Mouse (Mus musculus) lung, embryonic 14.5 days (tissue): Measurements from ENCODE around the gene Inpp4b. TPM values are rescaled to one million over a fixed set of nuclear protein-coding genes. Genes with fewer than 3 reads are reported as not detected.

Experiments
- ATAC-seq: fragments of 200-750 bp; cut with Nextera tagmentation; 2 replicates; pipeline ENCODE4 v1.8.0; 2017; ENCODE audit warnings: mild to moderate bottlenecking, moderate TSS enrichment, moderate library complexity; ENCODE audit not compliant: insufficient read depth
- DNase-seq: peaks from one replicate; pipeline ENCODE4 v3.0.0-alpha.2; 2015
- H3K27ac ChIP-seq: fragments of 300-500 bp; sonication (generic); 2 replicates; pipeline ENCODE4 v1.5.1; 2014; ENCODE audit warnings: low read depth, mild to moderate bottlenecking, moderate library complexity
- H3K27me3 ChIP-seq: fragments of 300-500 bp; sonication (generic); 2 replicates; pipeline ENCODE4 v1.6.1; 2014; ENCODE audit warnings: low read length, control low read depth; ENCODE audit not compliant: insufficient read depth
- H3K36me3 ChIP-seq: fragments of 300-500 bp; sonication (generic); 2 replicates; pipeline ENCODE4 v1.6.1; 2014; ENCODE audit warnings: control low read depth; ENCODE audit not compliant: insufficient read depth
- H3K4me1 ChIP-seq: fragments of 300-500 bp; sonication (generic); 2 replicates; pipeline ENCODE4 v1.6.1; 2014; ENCODE audit warnings: antibody characterized with exemption, control low read depth; ENCODE audit not compliant: insufficient read depth
- H3K4me2 ChIP-seq: fragments of 300-500 bp; sonication (generic); 2 replicates; pipeline ENCODE4 v1.6.1; 2014; ENCODE audit warnings: mild to moderate bottlenecking
- H3K4me3 ChIP-seq: fragments of 300-500 bp; sonication (generic); 2 replicates; pipeline ENCODE4 v1.5.1; 2014; ENCODE audit warnings: low read depth, low read length
- H3K9ac ChIP-seq: fragments of 300-500 bp; sonication (generic); 2 replicates; pipeline ENCODE4 v1.6.1; 2014
- H3K9me3 ChIP-seq: fragments of 300-500 bp; sonication (generic); 2 replicates; pipeline ENCODE4 v1.6.1; 2016; ENCODE audit warnings: low read depth, low read length, control low read depth
- CTCF ChIP-seq: IDR thresholded peaks from 2 replicates; pipeline ENCODE4 v1.5.1; 2016; ENCODE audit warnings: antibody characterized with exemption, low read depth
- WGBS: fragments of 180-500 bp; shearing (Covaris S2); extraction: QIAGEN DNeasy Blood & Tissue Kit; methylation state at CpG from one replicate; pipeline ENCODE4 v1.1.7; 2014; 5-methylcytosine and 5-hydroxymethylcytosine counted together
- polyA plus RNA-seq: library from polyadenylated mRNA; unstranded; fragments of >200 nt; fragmentation: Nextera tagmentation; extraction: Ambion mirVana; gene quantifications from 2 replicates; pipeline ENCODE4 v1.2.1, GENCODE M21; 2014

Gene Inpp4b
- polyA plus RNA-seq, 1 experiment from 2014 or later: 7.4 TPM

- no peak overlapping the region for H3K4me3 ChIP-seq
- no peaks in the 10 kb centered on the region for H3K9me3 ChIP-seq
- H3K36me3 ChIP-seq: no peaks in the 10 kb centered on the region
- H3K27me3 ChIP-seq: no peaks in the 10 kb centered on the region
- 4% methylated on average over 3 of the region's 3 CpGs for WGBS
- peak; percentile 43; the same call in 1 of the 2 replicates for TF ChIP-seq CTCF
- no peak overlapping the region for H3K4me2 ChIP-seq
- no peak overlapping the region for H3K27ac ChIP-seq
- no peak overlapping the region for H3K9ac ChIP-seq
- H3K4me1 ChIP-seq: no peaks in the 10 kb centered on the region
- peak; percentile 63; the same call in 1 of the 2 replicates for ATAC-seq
- DNase-seq: peak; percentile 60
Measured at GRCm38 (mm10) chr8:81812051-81812751, 469.8 kb downstream of the Inpp4b start.

DNA sequence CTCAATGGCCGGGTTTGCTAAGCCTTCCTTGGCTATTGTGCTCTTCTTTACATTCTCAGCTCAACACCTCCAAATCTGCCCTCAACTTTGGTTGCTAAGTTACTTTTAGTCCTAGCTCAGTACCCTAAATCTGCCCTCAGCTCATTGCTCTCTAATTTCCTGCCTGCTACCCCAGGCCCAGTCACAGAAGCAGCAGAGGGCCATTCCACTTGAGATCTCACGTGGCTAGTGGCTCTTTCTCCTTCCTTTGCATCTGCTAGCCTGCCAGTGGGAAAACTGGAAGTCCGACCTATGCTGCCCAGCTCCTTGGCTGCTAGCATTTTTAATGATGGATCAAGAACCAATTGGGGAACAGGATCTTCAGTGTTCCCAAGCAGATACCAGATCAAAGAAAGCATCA, 472.4 kb downstream of the Inpp4b start:
- no peak overlapping the region for H3K4me2 ChIP-seq
- 51% methylated on average over 3 of the region's 3 CpGs for WGBS
- no peaks in the 10 kb centered on the region for H3K9me3 ChIP-seq
- H3K4me3 ChIP-seq: no peak overlapping the region
- no peaks in the 10 kb centered on the region for H3K4me1 ChIP-seq
- H3K27ac ChIP-seq: no peak overlapping the region
- no peaks in the 10 kb centered on the region for H3K27me3 ChIP-seq
- ATAC-seq: no peak
- H3K9ac ChIP-seq: no peak overlapping the region
- DNase-seq: no peak
- no peak for TF ChIP-seq CTCF
- H3K36me3 ChIP-seq: no peaks in the 10 kb centered on the region

- H3K27me3 ChIP-seq: no peaks in the 10 kb centered on the region
- ATAC-seq (no peak), DNase-seq (no peak)
- H3K36me3 ChIP-seq: no peaks in the 10 kb centered on the region
- WGBS: 71% methylated on average over 4 of the region's 4 CpGs
- no peak overlapping the region for H3K4me3 ChIP-seq
- no peak for TF ChIP-seq CTCF
- H3K4me2 ChIP-seq: no peak overlapping the region
- no peak overlapping the region for H3K27ac ChIP-seq
- H3K9ac ChIP-seq: no peak overlapping the region
- H3K4me1 ChIP-seq: no peaks in the 10 kb centered on the region
- no peaks in the 10 kb centered on the region for H3K9me3 ChIP-seq
Measured at GRCm38 (mm10) chr8:81815551-81815950, 473.2 kb downstream of the Inpp4b start.

DNA sequence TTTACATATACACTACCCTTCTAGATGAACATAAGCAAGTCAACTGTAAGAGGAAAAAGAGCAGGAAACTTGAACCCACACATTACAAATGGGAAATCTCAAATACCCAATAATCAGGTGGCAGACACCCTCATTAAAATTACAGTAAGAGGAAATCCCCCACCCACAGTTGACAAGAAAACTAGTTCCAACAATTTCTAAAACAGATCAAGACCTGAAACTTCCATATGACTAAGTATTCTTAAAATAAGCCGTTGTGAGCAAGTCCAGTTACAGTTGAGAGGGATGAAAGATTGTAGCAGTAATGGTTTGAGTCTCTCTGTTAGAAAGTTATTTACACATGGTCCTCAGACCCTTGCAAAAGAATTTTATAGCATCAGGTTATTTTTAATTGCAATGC, 480.8 kb downstream of the Inpp4b start:
- ATAC-seq (no peak), DNase-seq (no peak)
- Histone ChIP-seq H3K9ac (no peak overlapping the region), H3K9me3 (no peaks in the 10 kb centered on the region), H3K4me1 (no peaks in the 10 kb centered on the region), H3K36me3 (no peaks in the 10 kb centered on the region), H3K4me3 (no peak overlapping the region), H3K4me2 (no peak overlapping the region), H3K27me3 (no peaks in the 10 kb centered on the region), H3K27ac (no peak overlapping the region)
- 71% methylated on average over 1 of the region's 1 CpGs for WGBS
- no peak for TF ChIP-seq CTCF

GRCm38 (mm10) chr8:81824975-81825374, 482.6 kb downstream of the Inpp4b start:
- Histone ChIP-seq H3K4me1 (no peaks in the 10 kb centered on the region), H3K9ac (no peak overlapping the region), H3K27ac (no peak overlapping the region), H3K36me3 (no peaks in the 10 kb centered on the region), H3K4me3 (no peak overlapping the region), H3K9me3 (no peaks in the 10 kb centered on the region), H3K27me3 (no peaks in the 10 kb centered on the region), H3K4me2 (no peak overlapping the region)
- TF ChIP-seq CTCF: no peak
- ATAC-seq (no peak), DNase-seq (no peak)
- 34% methylated on average over 2 of the region's 2 CpGs for WGBS

DNA sequence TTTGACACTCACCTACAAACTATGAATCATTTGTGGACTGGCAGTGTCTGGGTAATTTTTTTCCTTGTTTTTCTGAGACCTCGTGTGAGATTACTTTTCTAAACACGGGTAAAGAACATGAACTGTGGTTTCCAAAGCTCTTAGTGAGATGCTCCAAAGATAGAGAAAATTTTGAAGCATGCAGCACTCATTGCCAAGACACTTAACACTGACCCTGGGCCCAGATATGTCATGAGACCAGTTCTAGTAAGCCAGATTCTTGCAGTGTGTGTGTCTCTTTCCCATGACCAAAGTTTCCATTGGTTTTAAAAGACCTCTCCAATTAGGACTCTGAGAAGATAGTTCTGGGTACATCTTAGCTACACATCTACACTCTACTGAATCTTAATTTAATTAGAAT, 484.1 kb downstream of the Inpp4b start:
- Histone ChIP-seq H3K27me3 (no peaks in the 10 kb centered on the region), H3K9ac (no peak overlapping the region), H3K36me3 (no peaks in the 10 kb centered on the region), H3K4me2 (no peak overlapping the region), H3K27ac (no peak overlapping the region), H3K9me3 (no peaks in the 10 kb centered on the region), H3K4me3 (no peak overlapping the region), H3K4me1 (no peaks in the 10 kb centered on the region)
- TF ChIP-seq CTCF: no peak
- 66% methylated on average over 2 of the region's 2 CpGs for WGBS
- ATAC-seq (no peak), DNase-seq (no peak)

DNA sequence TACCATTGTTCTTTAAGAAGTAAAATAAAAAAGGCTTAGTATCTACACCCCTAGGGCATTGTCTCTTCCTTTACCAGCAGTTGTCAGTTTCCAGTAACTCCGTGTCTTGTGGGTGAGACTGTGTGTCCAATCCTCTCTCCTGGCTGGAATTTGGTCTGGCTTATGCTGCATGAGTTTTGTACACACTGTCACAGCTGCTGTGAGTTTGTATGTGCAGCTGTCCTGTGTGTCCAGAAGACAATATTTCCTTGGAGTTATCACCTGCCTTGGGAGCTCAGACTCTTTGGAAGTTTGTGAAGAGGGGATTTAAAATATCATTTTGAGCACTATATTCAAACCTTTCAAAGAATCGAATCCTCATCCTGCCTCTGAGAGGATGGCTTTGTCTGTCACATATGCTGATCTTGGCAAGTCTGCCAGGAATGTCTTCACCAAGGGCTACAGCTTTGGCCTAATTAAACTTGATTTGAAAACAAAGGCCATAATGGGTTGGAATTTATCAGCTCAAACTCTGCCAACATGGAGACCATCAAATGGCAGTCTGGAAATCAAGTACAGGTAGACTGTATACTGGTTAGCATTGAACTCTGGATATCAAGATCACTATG, 485.1 kb downstream of the Inpp4b start:
- H3K27me3 ChIP-seq: no peaks in the 10 kb centered on the region
- no peak overlapping the region for H3K4me3 ChIP-seq
- H3K27ac ChIP-seq: no peak overlapping the region
- H3K9ac ChIP-seq: no peak overlapping the region
- no peaks in the 10 kb centered on the region for H3K4me1 ChIP-seq
- TF ChIP-seq CTCF: no peak
- no peaks in the 10 kb centered on the region for H3K9me3 ChIP-seq
- no peak for DNase-seq
- ATAC-seq: no peak
- no peaks in the 10 kb centered on the region for H3K36me3 ChIP-seq
- WGBS: 79% methylated on average over 2 of the region's 2 CpGs
- no peak overlapping the region for H3K4me2 ChIP-seq
